Mouse (Mus musculus): Measurements from ENCODE around the gene Zfp654. TPM values are rescaled to one million over a fixed set of nuclear protein-coding genes. Genes with fewer than 3 reads are reported as not detected.

Gene Zfp654
- polyA plus RNA-seq, 1 experiment, result 2.0 TPM

- H3K36me3 ChIP-seq (ENCODE audit: control insufficient read depth, insufficient read depth, low read length), result no peaks in the 10 kb centered on the region
- H3K27me3 ChIP-seq (ENCODE audit: control insufficient read depth, insufficient read depth, low read length), result no peaks in the 10 kb centered on the region
- WGBS, result 59% methylated on average over 5 of the region's 5 CpGs
- TF ChIP-seq CTCF (IDR thresholded peaks at IDR 0.05; ENCODE audit: borderline replicate concordance, control insufficient read depth, extremely low read depth, insufficient read depth, low read length, poor library complexity) (no peak), POLR2A (IDR thresholded peaks at IDR 0.05; ENCODE audit: control insufficient read depth, extremely low read depth, insufficient read depth, low read length, poor library complexity) (no peak)
- no peak overlapping the region for H3K27ac ChIP-seq (ENCODE audit: control insufficient read depth, insufficient read depth, low read length)
- no peaks in the 10 kb centered on the region for H3K4me1 ChIP-seq (replicated peaks; ENCODE audit: control insufficient read depth, insufficient read depth, low read length)
- DNase-seq, result no peak
- H3K4me3 ChIP-seq (ENCODE audit: control insufficient read depth, insufficient read depth, low read length), result no peak overlapping the region
Observed at GRCm38 (mm10) chr16:64883896-64884295, 32.4 kb upstream of the Zfp654 start.

- H3K27me3 ChIP-seq (ENCODE audit: control insufficient read depth, insufficient read depth, low read length), result no peaks in the 10 kb centered on the region
- no peak for DNase-seq
- no peak overlapping the region for H3K27ac ChIP-seq (ENCODE audit: control insufficient read depth, insufficient read depth, low read length)
- no peak for TF ChIP-seq POLR2A (IDR thresholded peaks at IDR 0.05; ENCODE audit: control insufficient read depth, extremely low read depth, insufficient read depth, low read length, poor library complexity)
- TF ChIP-seq CTCF (IDR thresholded peaks at IDR 0.05; ENCODE audit: borderline replicate concordance, control insufficient read depth, extremely low read depth, insufficient read depth, low read length, poor library complexity), result no peak
- H3K4me3 ChIP-seq (ENCODE audit: control insufficient read depth, insufficient read depth, low read length), result no peak overlapping the region
- no peaks in the 10 kb centered on the region for H3K4me1 ChIP-seq (replicated peaks; ENCODE audit: control insufficient read depth, insufficient read depth, low read length)
- WGBS, result 80% methylated on average over 2 of the region's 2 CpGs
- H3K36me3 ChIP-seq (ENCODE audit: control insufficient read depth, insufficient read depth, low read length), result no peaks in the 10 kb centered on the region
Observed at GRCm38 (mm10) chr16:64881442-64881841, 30.0 kb upstream of the Zfp654 start.

- no peaks in the 10 kb centered on the region for H3K4me1 ChIP-seq (replicated peaks; ENCODE audit: control insufficient read depth, insufficient read depth, low read length)
- no peak for DNase-seq
- no peak overlapping the region for H3K27ac ChIP-seq (ENCODE audit: control insufficient read depth, insufficient read depth, low read length)
- 96% methylated on average over 3 of the region's 3 CpGs for WGBS
- TF ChIP-seq POLR2A (IDR thresholded peaks at IDR 0.05; ENCODE audit: control insufficient read depth, extremely low read depth, insufficient read depth, low read length, poor library complexity) (no peak), CTCF (IDR thresholded peaks at IDR 0.05; ENCODE audit: borderline replicate concordance, control insufficient read depth, extremely low read depth, insufficient read depth, low read length, poor library complexity) (no peak)
- H3K27me3 ChIP-seq (ENCODE audit: control insufficient read depth, insufficient read depth, low read length), result no peaks in the 10 kb centered on the region
- no peak overlapping the region for H3K4me3 ChIP-seq (ENCODE audit: control insufficient read depth, insufficient read depth, low read length)
- H3K36me3 ChIP-seq (ENCODE audit: control insufficient read depth, insufficient read depth, low read length), result no peaks in the 10 kb centered on the region
Observed at GRCm38 (mm10) chr16:64880986-64881385, 29.5 kb upstream of the Zfp654 start.

- WGBS, result 27% methylated on average over 5 of the region's 5 CpGs
- Histone ChIP-seq H3K36me3 (ENCODE audit: control insufficient read depth, insufficient read depth, low read length) (no peaks in the 10 kb centered on the region), H3K27ac (ENCODE audit: control insufficient read depth, insufficient read depth, low read length) (no peak overlapping the region), H3K27me3 (ENCODE audit: control insufficient read depth, insufficient read depth, low read length) (no peaks in the 10 kb centered on the region), H3K4me1 (replicated peaks; ENCODE audit: control insufficient read depth, insufficient read depth, low read length) (no peaks in the 10 kb centered on the region), H3K4me3 (ENCODE audit: control insufficient read depth, insufficient read depth, low read length) (no peak overlapping the region)
- no peak for TF ChIP-seq POLR2A (IDR thresholded peaks at IDR 0.05; ENCODE audit: control insufficient read depth, extremely low read depth, insufficient read depth, low read length, poor library complexity)
- no peak for TF ChIP-seq CTCF (IDR thresholded peaks at IDR 0.05; ENCODE audit: borderline replicate concordance, control insufficient read depth, extremely low read depth, insufficient read depth, low read length, poor library complexity)
- no peak for DNase-seq
Observed at GRCm38 (mm10) chr16:64879735-64880134, 28.3 kb upstream of the Zfp654 start.

- H3K36me3 ChIP-seq (ENCODE audit: control insufficient read depth, insufficient read depth, low read length), result no peaks in the 10 kb centered on the region
- H3K4me3 ChIP-seq (ENCODE audit: control insufficient read depth, insufficient read depth, low read length), result no peak overlapping the region
- TF ChIP-seq CTCF (IDR thresholded peaks at IDR 0.05; ENCODE audit: borderline replicate concordance, control insufficient read depth, extremely low read depth, insufficient read depth, low read length, poor library complexity) (no peak), POLR2A (IDR thresholded peaks at IDR 0.05; ENCODE audit: control insufficient read depth, extremely low read depth, insufficient read depth, low read length, poor library complexity) (no peak)
- no peak overlapping the region for H3K27ac ChIP-seq (ENCODE audit: control insufficient read depth, insufficient read depth, low read length)
- H3K27me3 ChIP-seq (ENCODE audit: control insufficient read depth, insufficient read depth, low read length), result no peaks in the 10 kb centered on the region
- H3K4me1 ChIP-seq (replicated peaks; ENCODE audit: control insufficient read depth, insufficient read depth, low read length), result no peaks in the 10 kb centered on the region
- 94% methylated on average over 3 of the region's 3 CpGs for WGBS
- no peak for DNase-seq
Observed at GRCm38 (mm10) chr16:64878611-64879132, 27.2 kb upstream of the Zfp654 start.

GRCm38 (mm10) chr16:64877314-64877713, 25.9 kb upstream of the Zfp654 start:
- WGBS, result 97% methylated on average over 3 of the region's 3 CpGs
- Histone ChIP-seq H3K27me3 (ENCODE audit: control insufficient read depth, insufficient read depth, low read length) (no peaks in the 10 kb centered on the region), H3K4me3 (ENCODE audit: control insufficient read depth, insufficient read depth, low read length) (no peak overlapping the region), H3K4me1 (replicated peaks; ENCODE audit: control insufficient read depth, insufficient read depth, low read length) (peaks cover 2% of the 10 kb centered on the region; the same call in 1 of the 2 replicates), H3K27ac (ENCODE audit: control insufficient read depth, insufficient read depth, low read length) (no peak overlapping the region), H3K36me3 (ENCODE audit: control insufficient read depth, insufficient read depth, low read length) (no peaks in the 10 kb centered on the region)
- TF ChIP-seq CTCF (IDR thresholded peaks at IDR 0.05; ENCODE audit: borderline replicate concordance, control insufficient read depth, extremely low read depth, insufficient read depth, low read length, poor library complexity), result no peak
- no peak for TF ChIP-seq POLR2A (IDR thresholded peaks at IDR 0.05; ENCODE audit: control insufficient read depth, extremely low read depth, insufficient read depth, low read length, poor library complexity)
- DNase-seq, result no peak
